Mouse (Mus musculus): ENCODE results near the gene Spata5. TPM values are rescaled to one million over a fixed set of nuclear protein-coding genes. Genes with fewer than 3 reads are reported as not detected.

Gene Spata5
- total and polyA plus RNA-seq, 3 experiments: 33.5 to 67.6 TPM; not detected in 1

DNA sequence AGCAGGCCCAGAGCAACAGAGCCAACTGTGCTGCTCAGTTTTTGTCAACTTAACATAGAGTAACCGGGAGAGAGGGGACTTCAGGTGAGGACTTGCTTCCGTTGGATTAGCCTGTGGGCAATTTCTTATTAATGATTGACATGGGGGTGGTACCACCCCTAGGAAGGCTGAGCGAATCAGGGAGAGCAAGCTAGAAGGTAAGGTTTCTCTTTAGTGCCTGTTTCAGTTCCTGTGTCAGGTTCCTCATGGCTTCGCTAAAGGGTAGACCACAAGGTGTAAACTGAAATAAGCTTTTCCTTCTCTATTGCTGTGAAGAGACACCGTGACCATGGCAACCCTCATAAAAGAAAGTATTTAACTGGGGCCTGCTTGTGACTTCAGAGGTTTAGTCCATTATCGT lies 32.4 kb upstream of the Spata5 start:
- Histone ChIP-seq H3K27me3 (ENCODE audit: control insufficient read depth in 1 of 2, insufficient read depth in 2 of 2, low read length in 2 of 2) (no peaks in the 10 kb centered on the region), H3K36me3 (ENCODE audit: control insufficient read depth in 1 of 2, insufficient read depth in 2 of 2, low read length in 2 of 2) (no peaks in the 10 kb centered on the region), H3K9me3 (replicated peaks; ENCODE audit: insufficient read depth, low read length) (no peaks in the 10 kb centered on the region), H3K4me1 (ENCODE audit: control insufficient read depth in 1 of 2, insufficient read depth in 2 of 2, low read length in 2 of 2) (no peaks in the 10 kb centered on the region), H3K27ac (ENCODE audit: control insufficient read depth, low read depth, low read length) (no peak overlapping the region), H3K79me2 (ENCODE audit: control insufficient read depth, insufficient read depth, low read length, poor library complexity) (no peaks in the 10 kb centered on the region), H3K9ac (ENCODE audit: control insufficient read depth, low read depth, low read length, poor library complexity, severe bottlenecking) (no peak overlapping the region), H3K4me3 (ENCODE audit: control insufficient read depth in 1 of 2, insufficient read depth in 1 of 2, low read depth in 2 of 2, low read length in 2 of 2) (no peak overlapping the region)
- DNase-seq (ENCODE audit: low read depth, low spot score): no peak
- TF ChIP-seq MXI1 (IDR thresholded peaks at IDR 0.05; ENCODE audit: low read depth, low read length) (no peak), MEF2A (IDR thresholded peaks at IDR 0.05; ENCODE audit: extremely low read depth, insufficient replicate concordance, low read depth, low read length, poor library complexity, severe bottlenecking) (no peak), CHD1 (IDR thresholded peaks at IDR 0.05; ENCODE audit: low read depth, low read length) (no peak), JUND (IDR thresholded peaks at IDR 0.05; ENCODE audit: low read depth, low read length) (no peak), POLR2AphosphoS2 (IDR thresholded peaks at IDR 0.05; ENCODE audit: low read length) (no peak), POLR2A (IDR thresholded peaks at IDR 0.05; ENCODE audit: control insufficient read depth in 1 of 2, insufficient read depth in 1 of 2, low read depth in 1 of 2, low read length in 2 of 2, poor library complexity in 1 of 2) (no peak), CHD2 (IDR thresholded peaks at IDR 0.05; ENCODE audit: low read length) (no peak), SMC3 (IDR thresholded peaks at IDR 0.05; ENCODE audit: low read depth, low read length) (no peak), TCF12 (IDR thresholded peaks at IDR 0.05; ENCODE audit: low read depth, low read length) (no peak), POLR2AphosphoS5 (IDR thresholded peaks at IDR 0.05; ENCODE audit: borderline replicate concordance, low read depth, low read length) (no peak), MAFK (IDR thresholded peaks at IDR 0.05; ENCODE audit: borderline replicate concordance, low read depth, low read length) (no peak), GABPA (IDR thresholded peaks at IDR 0.05; ENCODE audit: low read depth, low read length) (no peak), E2F4 (IDR thresholded peaks at IDR 0.05; ENCODE audit: borderline replicate concordance, low read depth, low read length) (no peak), RCOR1 (IDR thresholded peaks at IDR 0.05; ENCODE audit: low read depth, low read length) (no peak), ETS1 (IDR thresholded peaks at IDR 0.05; ENCODE audit: low read depth, low read length) (no peak), HCFC1 (IDR thresholded peaks at IDR 0.05; ENCODE audit: low read depth, low read length) (no peak), ZMIZ1 (IDR thresholded peaks at IDR 0.05; ENCODE audit: low read depth, low read length) (no peak), TBP (IDR thresholded peaks at IDR 0.05; ENCODE audit: low read depth, low read length) (no peak), NELFE (IDR thresholded peaks at IDR 0.05; ENCODE audit: low read depth, low read length) (no peak)

DNA sequence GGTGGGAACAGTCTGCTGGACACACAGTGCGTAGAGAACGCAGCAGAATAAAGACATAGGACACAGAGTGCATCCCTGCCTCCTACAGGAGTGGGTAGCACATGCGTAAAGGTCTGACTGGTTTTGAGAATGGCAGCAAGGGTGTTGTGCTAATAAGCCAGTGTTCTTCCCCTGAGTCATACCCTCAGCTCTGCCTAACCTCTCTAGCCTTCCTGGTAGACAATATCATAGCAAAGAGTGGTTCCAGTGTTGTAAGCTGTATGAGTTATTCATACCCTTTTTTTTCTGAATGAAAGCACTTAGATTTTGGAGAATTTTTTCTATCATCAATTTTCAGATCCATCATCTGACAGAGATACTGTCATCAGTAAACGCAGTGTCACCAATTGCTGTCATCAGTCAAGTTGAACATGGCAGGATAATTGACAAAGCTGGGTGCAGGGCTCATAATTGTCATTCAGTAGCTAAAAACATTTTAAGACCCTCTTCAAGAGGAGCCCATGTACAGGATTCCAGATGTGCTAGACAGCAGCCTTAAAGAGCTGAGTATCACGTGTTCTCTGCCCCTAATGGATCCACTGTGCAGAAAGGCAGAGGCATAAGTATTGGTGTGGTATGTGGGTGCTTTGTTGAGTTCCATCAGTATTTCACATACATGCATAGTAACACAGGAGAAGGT lies 22.6 kb upstream of the Spata5 start:
- no peaks in the 10 kb centered on the region for H3K79me2 ChIP-seq (ENCODE audit: control insufficient read depth, insufficient read depth, low read length, poor library complexity)

More for the DNA sequence above, 22.6 kb upstream of the Spata5 start:
- Histone ChIP-seq H3K27me3 (ENCODE audit: control insufficient read depth in 1 of 2, insufficient read depth in 2 of 2, low read length in 2 of 2) (no peaks in the 10 kb centered on the region), H3K4me1 (ENCODE audit: control insufficient read depth in 1 of 2, insufficient read depth in 2 of 2, low read length in 2 of 2) (peaks cover 0 to 6% of the 10 kb centered on the region in 2 experiments; a peak in 1 of 4 replicates), H3K9ac (ENCODE audit: control insufficient read depth, low read depth, low read length, poor library complexity, severe bottlenecking) (no peak overlapping the region), H3K9me3 (replicated peaks; ENCODE audit: insufficient read depth, low read length) (no peaks in the 10 kb centered on the region), H3K4me3 (ENCODE audit: control insufficient read depth in 1 of 2, insufficient read depth in 1 of 2, low read depth in 2 of 2, low read length in 2 of 2) (no peak overlapping the region), H3K27ac (ENCODE audit: control insufficient read depth, low read depth, low read length) (no peak overlapping the region), H3K36me3 (ENCODE audit: control insufficient read depth in 1 of 2, insufficient read depth in 2 of 2, low read length in 2 of 2) (no peaks in the 10 kb centered on the region)
- no peak for TF ChIP-seq ZMIZ1 (IDR thresholded peaks at IDR 0.05; ENCODE audit: low read depth, low read length)
- no peak for TF ChIP-seq SIN3A (IDR thresholded peaks at IDR 0.05; ENCODE audit: low read length)
- no peak for TF ChIP-seq KAT2A (conservative IDR thresholded peaks at IDR 0.05; ENCODE audit: low read depth, low read length)
- TF ChIP-seq CHD2 (IDR thresholded peaks at IDR 0.05; ENCODE audit: low read length): no peak
- no peak for TF ChIP-seq USF1 (IDR thresholded peaks at IDR 0.05; ENCODE audit: low read depth, low read length)
- no peak for TF ChIP-seq EP300 (IDR thresholded peaks at IDR 0.05; ENCODE audit: low read depth in 1 of 2, low read length in 2 of 2)
- no peak for TF ChIP-seq JUND (IDR thresholded peaks at IDR 0.05; ENCODE audit: low read depth, low read length)
- no peak for TF ChIP-seq TBP (IDR thresholded peaks at IDR 0.05; ENCODE audit: low read depth, low read length)
- no peak for TF ChIP-seq MAZ (IDR thresholded peaks at IDR 0.05; ENCODE audit: low read depth, low read length)
- TF ChIP-seq MEF2A (IDR thresholded peaks at IDR 0.05; ENCODE audit: extremely low read depth, insufficient replicate concordance, low read depth, low read length, poor library complexity, severe bottlenecking): no peak
- no peak for TF ChIP-seq MAX (IDR thresholded peaks at IDR 0.05; ENCODE audit: low read length)
- no peak for TF ChIP-seq RAD21 (IDR thresholded peaks at IDR 0.05; ENCODE audit: low read depth, low read length)
- no peak for DNase-seq (ENCODE audit: low read depth, low spot score)

Data from MEL (cell line).